Mouse (Mus musculus): Measurements from ENCODE around the gene Styxl1.
A peak's percentile ranks its signal among the peaks of the same experiment; 100 is the strongest.

Styxl1 gene

DNA sequence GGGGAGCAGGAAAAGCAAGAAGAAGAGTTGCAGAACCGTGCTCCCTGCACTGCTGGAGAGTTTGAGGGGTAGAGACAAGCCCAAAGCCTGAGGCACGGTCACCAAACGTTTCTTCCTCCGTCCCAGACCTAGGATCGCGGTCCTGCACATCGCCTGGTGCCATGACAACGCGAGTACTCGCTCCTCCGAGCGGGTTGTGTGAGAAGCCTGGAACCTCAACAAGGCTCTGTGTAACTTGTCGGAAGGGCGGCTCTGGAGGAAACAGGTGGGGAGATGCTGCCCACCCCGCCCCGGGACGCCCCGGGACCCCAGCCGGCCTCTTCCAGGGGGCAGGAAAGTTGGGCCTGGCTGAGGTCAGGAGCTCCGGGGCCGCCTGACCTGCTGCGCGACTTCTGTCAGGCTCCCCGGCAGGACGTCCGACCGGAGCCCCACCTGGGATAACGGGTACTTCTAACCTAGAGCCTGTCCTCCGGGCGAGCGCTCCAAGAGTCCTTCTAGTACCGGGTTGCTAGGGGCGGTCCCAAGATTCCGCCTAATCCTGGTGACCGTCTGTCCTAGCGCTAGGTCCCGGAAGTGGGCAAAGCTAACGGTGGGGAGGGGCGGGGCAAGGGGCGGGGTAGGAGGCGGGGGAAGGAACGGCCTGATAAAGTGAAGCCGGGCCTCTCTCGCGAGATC lies at the start of gene Styxl1:
TSS of gene Styxl1 (minus strand) at position 590 of the 675 bp plus-strand sequence.
- no peak for DNase-seq (ENCODE audit: low read depth, low spot score)

DNA sequence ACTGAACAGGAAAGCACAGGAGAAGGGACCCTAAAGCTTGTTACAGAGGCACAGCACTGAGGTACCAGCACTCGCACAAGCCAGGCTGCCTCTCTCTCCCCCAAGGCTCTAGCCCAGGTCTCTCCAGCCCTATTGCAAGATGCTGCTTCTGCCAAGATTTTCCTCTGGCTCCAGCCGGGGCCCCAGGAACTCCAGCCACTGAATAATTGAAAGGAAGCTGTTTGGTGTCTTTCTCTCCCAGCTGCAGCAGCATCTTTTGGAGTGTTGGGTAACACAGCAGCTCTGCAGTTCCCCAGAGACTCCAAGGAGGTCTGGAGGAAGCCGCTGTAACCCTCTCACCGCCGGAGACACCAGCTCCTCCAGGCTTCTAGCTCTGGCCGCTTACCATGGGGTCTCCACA lies 48.0 kb upstream of the Styxl1 start:
- no peak for DNase-seq (ENCODE audit: low read depth, low spot score)

DNA sequence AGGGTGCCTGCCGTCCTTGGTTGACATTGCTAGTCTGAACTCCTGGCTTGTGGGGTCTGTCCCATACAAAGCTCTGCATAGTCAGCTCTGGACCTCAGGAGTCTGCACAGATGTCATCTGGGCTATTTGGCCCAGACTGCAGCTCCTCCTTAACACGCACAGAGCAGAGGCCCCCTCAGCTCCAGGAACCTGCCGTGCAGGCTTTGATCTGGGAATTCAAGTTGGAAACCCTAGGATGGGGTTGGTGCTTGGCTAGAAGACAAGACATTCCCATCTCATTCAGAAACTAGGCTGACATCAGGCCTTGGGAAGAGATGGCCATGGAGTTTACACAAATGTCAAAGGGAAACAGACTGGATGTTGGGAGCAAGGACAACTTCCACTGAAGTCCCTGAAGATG lies 46.3 kb upstream of the Styxl1 start:
- DNase-seq (ENCODE audit: low read depth, low spot score), result no peak

DNA sequence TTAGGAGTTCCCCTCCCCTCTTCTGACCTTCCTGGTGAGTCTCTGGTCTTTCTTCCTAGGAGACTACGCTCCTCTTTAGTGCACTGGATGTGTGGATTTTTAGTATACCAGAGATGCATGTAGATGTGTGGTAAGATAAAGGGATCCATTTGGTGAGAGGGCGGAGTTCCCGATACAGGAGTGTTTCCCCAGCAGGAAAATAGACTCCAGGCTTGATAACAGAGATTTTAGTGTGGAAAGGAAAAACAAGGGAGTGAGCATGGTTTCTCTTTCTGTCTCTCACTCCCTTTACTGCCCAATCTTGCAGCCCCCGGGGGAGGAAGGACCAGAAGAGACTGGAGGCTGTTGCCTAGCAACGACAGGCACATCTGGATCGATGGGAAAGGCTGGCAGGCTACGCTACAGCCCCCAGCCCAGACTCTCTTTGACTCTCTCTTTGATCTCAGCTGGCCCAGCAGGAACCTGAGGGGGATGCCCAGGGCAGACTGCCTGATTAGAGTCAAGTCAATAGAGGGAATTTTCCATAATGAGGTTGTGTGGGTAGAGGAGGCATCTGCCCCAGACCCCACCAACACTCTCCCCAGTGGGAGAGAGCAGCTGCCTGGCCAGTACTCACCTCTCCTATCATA lies 44.2 kb upstream of the Styxl1 start:
- no peak for DNase-seq (ENCODE audit: low read depth, low spot score)

DNA sequence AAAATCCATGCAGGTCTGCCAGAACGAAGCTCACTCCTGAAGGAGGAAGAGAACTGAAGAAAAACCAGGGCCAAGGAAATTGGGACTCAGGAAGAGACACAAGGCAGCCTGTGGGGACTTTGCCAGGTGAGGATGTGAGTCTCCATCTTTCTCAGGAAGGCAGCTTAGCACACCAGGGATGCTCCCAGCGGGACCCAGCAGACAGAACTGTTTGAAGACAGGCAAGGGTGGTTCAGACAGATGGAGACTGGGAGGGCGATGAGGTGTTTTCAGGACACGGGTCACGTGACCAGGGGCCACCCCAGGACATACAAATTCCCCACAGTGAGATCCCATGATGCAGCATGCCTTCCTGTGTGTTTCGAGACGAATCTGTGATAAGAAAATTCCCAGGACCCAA lies 40.3 kb upstream of the Styxl1 start:
- no peak for DNase-seq (ENCODE audit: low read depth, low spot score)

DNA sequence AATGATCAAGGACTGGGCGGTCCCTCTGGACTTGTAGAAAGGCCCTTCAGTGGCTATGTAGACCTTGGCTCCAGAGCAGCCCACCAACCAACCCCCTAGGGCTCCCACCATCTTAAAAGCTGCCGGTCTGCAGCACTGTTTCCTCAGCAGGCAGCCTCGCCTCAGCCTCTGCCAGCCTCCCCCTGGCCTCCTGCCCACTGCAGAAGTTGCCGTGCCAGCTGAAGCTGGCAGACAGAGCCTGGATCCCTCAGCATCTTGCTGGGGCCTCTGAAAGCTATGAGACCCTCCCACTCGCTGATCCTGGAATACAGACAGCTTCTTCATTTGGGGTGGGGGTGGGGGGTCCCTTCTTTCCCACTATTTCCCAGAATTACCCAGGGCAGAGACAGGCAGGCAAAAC lies 34.8 kb upstream of the Styxl1 start:
- DNase-seq (ENCODE audit: low read depth, low spot score), result no peak

DNA sequence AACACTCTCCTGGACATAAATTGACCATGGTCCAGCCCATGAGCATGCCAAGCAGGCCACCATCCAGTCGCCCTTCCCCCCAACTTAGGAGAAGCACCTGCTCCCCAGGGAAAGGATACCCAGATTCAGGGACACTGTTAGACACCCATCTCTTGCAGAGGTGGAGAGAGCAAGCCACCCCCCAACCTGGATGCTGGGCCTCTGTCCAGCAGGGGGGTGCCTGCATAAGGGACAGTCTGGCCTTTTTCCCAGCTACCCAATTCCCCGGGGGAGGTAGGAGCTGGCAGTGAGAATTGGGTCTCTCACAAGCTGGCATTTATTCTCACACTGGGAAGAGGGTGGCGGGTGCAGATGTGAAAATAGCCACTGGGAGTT lies 29.1 kb upstream of the Styxl1 start:
- DNase-seq (ENCODE audit: low read depth, low spot score), result no peak

DNA sequence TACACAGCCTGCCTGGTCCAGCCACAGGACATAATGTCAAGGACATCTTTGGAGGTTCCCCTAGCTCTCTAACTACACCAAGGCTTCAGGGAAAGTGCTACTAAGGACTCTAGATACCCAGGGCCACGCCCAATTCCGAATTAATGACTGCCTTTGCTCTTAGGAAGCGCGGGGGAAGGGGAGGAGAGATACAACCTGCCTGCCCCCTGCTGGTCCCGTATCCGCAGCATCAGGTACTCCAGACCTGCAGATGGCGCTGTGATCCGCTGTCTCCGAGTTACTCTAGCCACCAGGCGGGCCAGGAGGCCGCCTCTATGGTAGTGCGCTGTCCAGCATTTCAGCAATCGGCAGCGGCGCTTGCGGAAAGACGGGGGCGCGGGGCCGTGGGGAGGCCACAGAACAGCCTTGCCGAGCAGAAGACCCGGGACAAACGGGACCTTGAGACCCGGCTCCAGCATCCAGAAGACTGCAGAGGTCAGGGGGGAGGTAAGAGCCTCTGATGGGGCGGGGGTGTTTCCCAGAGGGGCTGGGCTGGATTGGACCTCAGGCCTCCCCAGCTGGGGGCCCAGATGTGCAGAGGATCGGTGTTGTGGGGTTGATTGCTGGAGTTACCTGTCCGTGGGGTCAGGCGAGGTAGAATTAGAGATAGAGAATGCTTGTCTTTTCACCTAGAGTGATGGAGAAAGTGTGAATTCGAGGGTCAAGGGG lies 28.5 kb upstream of the Styxl1 start, which contains the start of gene Srrm3:
TSS of gene Srrm3 (plus strand) at position 336 of the 708 bp plus-strand sequence.
- DNase-seq (ENCODE audit: low read depth, low spot score), result peak; percentile 89

DNA sequence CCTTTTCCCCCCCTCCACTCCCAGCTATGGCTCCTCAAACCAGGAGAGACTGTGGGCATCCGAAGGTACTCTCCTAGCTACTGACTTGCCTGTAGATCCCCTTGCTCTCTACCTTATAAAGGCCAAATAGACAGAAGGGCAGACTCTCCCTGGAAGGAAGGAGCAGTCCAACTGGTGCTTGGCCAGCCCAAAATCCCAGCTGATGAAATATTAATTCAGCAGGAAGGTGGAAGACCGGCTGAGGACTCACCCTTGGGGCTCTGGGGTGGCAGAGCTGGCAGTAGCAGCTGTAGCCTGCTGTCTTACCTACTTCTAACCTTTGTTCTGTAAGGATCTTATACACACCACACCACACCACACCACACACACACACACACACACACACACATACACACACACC lies 26.6 kb upstream of the Styxl1 start:
- DNase-seq (ENCODE audit: low read depth, low spot score), result no peak

DNA sequence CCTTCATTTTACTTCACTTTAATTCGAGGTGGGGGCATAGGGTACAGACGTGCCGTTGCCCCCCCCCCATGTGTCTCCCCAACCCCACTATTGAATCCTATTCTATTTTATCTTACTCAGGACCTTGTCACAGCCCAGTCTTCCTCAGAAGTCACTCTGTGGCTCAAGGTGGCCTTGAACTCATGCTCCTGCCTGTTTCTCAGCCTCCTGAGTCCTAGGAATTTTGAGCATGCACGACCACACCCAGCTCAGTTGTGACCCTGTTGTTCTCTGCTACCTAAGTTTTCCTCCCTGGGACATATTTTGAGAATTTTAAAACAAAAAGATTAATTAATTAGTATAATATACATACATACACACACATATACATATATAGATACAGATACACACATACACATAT lies 25.5 kb upstream of the Styxl1 start:
- DNase-seq (ENCODE audit: low read depth, low spot score), result no peak

DNA sequence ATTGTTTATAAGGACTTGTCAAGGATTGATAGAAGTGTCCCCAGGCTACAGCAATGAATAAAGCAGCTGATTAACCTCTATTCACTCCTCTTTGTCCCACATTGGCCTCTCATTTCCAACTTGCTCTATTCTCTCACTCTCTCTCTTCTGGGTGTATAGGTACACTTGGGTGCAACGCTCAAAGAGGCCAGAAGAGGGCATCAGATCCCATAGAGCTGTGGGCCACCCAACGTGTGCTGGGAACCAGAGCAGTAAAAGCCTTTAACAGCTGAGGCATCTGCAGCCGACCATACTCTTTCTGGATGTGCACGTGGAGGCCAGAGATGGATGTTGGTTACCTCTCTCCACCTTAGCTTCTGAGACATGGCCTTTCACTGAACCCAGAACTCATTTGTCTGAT lies 24.9 kb upstream of the Styxl1 start:
- peak; percentile 51 for DNase-seq (ENCODE audit: low read depth, low spot score)

DNA sequence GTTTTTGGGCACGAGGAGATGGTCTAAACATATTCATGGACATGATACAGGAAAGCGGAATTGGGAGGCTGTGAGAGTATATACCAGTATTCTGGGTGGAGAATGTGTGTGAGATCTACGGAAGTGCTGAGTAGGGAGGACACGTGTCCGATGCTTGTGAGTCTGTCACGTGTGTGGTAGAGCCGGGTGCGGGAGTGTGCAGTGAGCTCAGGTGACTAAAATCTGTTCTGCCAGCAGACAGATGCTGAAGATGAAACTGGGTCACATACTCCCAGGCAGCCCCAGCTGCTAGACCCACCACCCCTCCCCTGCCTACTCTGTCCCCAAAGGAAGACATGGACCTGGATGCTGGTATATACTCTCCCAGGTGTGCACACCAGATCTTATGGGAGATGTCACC lies 24.5 kb upstream of the Styxl1 start:
- no peak for DNase-seq (ENCODE audit: low read depth, low spot score)

DNA sequence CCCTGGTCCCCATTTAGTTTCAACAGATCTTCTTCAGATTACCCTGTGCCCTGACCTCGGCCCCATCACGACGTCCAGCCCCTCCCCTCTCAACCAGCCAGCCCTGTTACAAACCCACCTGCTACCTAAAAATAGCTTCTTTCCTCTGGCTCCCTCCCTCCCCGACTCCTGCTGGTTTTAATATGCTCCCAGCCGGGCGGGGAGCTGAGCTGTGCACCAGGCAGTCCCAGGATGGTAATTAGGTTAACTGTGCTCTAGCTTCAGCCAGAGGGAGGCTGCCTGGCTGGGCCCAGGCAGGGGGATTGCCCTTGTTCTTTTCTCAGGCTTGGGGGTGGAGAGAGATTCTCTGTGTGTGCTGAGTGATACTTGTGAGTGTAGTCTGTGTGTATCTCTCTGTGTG lies 22.7 kb upstream of the Styxl1 start:
- DNase-seq (ENCODE audit: low read depth, low spot score), result no peak

DNA sequence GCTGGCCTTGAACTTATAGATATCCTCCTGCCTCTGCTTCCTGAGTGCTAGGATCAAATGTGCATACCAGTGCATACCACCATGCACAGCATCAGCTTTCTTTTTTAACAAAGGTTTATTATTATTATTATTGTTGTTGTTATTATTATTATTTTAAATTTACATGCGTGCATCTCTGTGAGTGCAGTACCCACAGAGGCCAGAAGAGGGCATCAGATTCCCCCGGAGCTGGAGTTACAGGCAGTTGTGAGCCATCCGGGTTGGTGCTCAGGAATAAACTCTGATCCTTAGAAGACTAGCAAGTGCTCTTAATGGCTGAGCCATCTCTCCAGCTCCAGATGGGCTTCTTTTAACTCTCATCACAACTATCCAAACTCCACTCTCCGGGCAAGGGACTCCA lies 21.6 kb upstream of the Styxl1 start:
- DNase-seq (ENCODE audit: low read depth, low spot score), result peak; percentile 43

DNA sequence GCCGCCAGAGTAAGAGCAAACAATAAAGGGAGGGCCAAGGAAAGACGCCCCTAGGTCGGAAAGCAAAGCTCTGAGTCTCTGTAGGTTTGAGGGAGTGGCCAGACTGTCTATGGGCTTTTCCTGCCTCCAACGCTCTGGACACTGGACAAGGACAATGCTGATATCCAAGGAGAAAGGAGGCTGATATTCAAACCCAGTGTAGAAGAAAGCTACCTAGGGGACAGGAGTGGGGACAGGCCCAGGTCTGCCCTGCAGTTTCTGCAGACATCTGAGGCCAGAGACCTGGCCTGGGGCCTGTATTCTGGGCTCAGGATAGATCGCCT lies 16.6 kb upstream of the Styxl1 start:
- no peak for DNase-seq (ENCODE audit: low read depth, low spot score)

DNA sequence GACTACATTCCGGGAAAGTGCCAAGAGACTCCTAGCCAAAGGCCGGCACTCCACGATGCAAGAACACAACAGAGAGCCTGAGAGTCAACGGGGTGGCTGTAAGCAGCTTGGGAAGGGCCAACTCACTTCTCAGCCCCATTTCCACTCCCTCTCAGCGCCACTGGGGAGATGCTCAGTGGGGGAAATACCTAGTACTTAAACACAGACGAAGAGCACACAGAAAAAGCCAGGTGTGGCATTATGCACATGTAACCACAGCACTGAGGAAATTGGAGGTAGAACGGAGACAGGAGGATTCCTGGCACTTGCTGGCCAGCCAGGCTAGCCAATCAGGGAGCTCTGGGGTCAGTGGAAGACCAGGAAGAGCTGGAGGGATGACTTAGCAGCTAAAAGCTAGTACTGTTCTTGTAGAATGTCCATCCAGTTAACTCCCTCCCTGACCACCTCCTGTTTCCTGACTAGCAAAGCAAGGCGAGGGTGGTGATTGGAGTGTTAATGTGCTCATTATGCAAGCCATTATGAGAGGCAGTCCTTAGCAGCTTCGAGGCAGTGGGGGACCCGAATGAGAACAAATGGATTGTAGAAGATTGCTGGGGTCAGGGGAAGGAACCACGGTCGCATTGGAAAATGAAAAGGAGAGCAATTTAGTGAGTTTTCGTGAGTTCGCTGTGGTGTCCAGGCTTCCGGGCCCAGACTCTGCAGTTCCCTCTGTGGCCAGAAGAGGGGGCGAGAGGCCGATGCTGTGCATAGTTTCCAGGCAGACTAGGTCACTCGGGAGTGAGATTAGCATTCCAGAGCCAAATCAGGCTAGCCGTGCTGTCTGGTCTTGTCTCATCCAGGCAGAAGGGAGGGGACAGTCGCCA lies 16.0 kb upstream of the Styxl1 start:
- peak; percentile 77 for DNase-seq (ENCODE audit: low read depth, low spot score)

DNA sequence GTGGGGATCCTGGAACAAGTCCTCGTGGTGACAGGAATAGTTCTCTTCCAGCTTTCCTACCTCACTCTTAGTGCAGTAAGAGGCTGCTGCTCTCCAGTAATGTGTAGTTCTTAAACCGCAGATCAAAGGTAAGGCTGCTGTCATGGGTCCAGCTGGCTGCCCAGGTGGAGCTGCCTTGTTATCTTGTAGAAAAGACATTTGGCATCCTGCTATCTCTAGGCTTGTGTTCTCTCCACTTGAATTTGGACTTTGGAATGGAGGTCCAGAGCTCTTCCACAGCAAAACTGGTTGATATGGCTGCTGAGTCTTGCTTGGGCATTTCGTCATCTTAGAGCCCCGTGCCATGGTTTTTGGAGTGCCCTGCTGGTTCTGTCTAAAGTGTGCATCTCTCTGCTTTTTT lies 4.7 kb upstream of the Styxl1 start:
- no peak for DNase-seq (ENCODE audit: low read depth, low spot score)

DNA sequence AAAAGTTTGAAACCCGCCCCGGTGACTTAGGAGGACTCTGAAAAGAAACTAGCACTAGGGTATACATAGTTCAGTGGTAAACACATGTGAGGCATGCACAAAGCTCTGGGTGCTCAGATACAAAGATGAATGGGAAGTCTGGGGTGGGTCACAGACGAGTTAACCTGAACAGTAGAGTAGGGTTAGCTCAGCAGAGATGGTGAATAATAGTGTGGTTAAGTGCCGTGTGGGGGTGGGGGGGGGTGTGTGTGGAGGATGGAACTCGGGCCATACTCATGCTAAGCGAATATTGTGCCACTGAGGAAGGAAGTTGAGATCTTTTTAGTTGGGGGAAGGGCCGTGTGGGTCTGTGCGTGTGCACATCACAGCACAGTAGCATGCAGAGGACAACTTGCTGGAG lies 2.1 kb upstream of the Styxl1 start:
- no peak for DNase-seq (ENCODE audit: low read depth, low spot score)

DNA sequence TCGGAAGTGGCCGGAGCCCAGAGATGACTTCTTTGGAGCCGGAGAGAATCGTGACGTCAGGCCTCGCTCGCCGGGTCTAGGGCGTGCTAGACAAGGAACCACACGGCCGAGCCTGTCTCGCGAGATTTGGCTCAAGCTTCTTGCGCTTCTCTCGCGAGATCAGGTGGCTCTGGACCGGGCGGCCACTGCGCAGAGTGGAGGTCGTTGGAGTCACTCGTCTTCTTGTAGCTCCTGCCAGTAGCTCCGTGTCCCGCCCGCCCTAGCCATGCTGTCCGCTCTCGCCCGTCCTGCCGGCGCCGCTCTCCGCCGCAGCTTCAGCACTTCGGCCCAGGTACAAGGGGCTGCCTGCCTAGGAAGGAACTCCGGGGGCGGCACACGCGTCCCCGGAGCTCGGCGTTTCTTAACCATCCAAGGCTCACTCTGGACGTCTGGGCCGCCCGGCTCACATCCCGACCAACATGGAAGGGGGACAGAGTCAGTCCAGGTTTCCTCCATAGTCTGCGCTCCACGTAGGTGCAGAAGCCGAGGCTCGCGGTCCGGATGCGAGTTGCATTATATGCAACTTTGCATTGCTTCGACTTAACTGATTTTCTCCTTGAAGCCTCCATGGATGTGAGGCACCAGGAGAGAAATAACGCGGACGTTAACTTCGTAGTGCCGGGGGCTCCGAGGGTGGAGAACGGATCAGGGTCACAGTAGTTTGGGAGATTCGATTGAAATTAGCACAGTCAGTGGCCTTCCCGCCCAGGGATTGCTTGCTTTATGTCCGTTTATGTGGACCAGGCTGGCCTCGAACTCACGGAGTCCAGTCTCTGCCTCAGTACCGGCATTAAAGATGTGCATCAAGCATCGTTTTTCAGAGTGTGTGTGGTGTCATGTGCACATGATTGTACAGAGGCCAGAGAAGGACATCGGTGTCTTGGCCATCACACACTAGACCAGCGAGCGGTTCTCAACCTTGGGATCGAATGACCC lies 573 bp upstream of the Styxl1 start, which contains the start of gene Mdh2:
TSS of gene Mdh2 (plus strand) at position 10 of the 975 bp plus-strand sequence.
- peak; percentile 100 for DNase-seq (ENCODE audit: low read depth, low spot score)

DNA sequence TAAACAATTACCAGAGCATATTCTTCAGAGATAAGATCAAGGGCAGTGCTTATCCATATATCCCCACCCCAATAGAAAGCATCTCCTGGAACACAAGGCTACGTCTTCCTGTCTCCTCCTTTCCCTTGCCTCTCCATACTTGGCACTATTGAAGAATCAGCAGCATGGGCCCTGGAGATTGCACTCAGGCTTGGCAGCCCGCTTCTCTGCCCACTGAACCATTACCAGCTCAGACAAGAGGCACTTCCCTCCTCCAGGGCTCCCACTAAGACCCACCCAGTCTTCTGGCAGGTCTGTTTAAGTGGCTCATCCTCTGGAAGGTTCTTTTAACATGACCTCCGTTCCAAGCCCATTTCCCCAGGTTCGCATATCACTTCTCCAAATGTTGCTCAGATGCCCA lies 1.6 kb downstream of the Styxl1 start:
- no peak for DNase-seq (ENCODE audit: low read depth, low spot score)

DNA sequence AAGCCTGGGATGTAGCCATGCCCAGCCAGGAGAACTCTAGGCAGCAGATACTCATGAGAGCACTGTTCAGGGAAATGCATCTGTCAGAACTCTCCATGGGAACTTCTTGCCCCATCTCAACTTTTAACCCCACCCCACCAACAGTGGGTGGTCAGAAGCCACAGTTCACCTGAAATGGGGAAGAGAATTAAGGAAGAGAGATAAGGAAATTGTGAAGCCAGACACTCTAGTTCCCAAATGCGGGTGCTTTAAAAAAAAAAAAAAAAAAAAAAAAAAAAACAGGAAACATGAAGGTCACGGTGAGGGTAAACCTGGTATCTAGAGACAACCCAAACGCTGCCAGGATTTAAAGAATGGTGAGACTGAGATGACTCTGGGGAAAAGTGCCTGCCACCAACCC lies 5.7 kb downstream of the Styxl1 start:
- no peak for DNase-seq (ENCODE audit: low read depth, low spot score)

Measured in A20 (cell line).